Mouse (Mus musculus) CH12F3 (cell line): ENCODE measurements around the gene Mios.

Source experiments
- in situ Hi-C: fragments of 300-500 bp; cut with MboI; formaldehyde crosslinking; loops from 2 replicates; pipeline ENCODE4 v1.14.3; 2020; ENCODE audit warnings: low sequenced_read_pairs

Mios gene

DNA sequence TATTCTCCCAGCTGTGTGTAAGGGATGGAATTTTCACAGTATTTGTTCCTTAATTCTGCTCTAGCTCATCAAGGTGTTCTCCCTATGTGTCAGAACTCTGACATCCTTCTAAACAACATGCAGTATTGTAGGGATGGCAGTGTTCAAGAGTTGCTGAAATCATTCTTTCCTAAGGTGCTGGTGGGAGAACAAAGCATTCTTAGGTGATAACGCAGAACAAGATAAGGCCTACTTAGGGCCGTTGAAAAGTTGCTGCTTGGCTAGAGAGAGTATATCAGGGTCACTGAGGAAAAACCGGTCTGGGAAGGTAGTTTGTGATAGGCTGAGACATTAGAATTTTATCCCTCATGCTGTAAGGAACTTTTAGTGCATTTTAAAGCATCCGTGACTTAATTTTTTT, 67.4 kb downstream of the Mios start:
- in situ Hi-C loops = loop anchor here (10.0 kb wide), 1 partner anchor 68 kb away; no protein-coding TSS in a partner anchor

DNA sequence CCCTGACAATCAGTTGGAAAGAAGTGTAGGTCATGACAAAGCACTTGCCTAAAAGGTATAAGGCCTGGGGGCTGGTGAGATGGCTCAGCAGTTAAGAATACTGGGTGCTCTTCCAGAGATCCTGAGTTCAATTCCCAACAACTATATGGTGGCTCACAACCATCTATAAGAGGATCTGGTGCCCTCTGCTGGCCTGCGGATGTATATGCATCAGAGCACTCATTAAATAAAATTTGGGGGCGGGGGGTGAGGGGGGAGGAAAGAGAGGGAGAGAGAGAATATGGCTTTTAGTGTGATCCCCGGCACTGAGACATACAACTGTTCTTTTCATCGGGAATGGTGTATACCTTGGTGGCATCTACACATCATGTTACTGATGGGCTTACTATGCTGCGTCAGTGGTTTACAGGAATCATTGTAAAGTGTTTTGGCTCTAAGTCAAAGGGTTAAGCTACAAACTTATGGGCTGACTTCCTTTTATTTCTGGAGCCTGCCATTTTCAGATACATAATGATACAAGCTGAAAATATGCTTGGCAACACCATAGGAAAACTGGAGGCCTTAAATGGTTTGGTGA, 69.5 kb downstream of the Mios start:
- in situ Hi-C loops = loop anchor here (10.0 kb wide), 1 partner anchor 66 kb away; no protein-coding TSS in a partner anchor

DNA sequence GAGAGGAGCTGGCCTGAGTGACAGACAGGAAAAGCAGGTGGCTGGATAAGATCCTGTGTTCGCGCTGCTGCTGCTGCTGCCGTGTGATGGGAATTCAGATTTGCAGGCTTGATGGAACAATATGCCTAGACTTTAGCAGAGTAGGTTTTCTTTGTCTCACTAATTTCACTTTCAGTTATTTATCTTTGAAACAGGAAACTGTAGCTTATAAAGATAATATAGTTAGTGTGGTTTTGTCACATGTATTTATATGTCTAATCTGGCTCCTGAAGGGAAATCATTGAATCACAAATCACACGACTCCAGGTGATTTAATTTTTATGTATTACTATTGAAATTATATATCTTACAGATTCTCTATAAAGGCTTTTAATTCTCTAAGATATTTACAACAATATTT, 74.2 kb downstream of the Mios start:
- in situ Hi-C loops = loop anchor here (10.0 kb wide), 1 partner anchor 222 kb away; the partner anchor contains the start of gene Glcci1

DNA sequence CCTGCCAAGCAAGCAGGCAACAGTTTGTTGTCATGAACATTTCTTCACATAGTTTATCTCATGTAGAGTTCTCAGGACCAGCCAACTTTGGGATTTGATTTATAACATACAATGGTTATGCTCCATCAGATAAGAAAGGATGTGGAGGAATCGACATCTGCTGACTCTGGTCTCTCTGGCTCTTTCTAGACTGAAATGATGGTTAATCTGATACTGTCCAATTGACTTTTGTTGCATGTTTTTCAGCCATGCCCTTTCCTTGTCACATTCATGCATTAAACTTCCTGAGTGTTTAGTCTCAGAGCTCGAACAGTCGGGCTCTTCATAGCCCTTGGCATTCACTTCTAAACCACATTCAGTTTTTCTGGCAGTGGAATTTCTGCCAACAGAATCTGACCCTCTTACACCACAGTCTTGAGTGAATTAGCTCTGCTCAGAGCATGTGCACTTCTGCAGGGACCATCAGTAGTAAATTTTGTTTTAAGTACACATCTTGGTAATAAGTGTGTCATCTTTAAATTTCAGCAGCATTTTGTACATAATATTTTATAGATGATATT, 76.5 kb downstream of the Mios start:
- in situ Hi-C loops = loop anchor here (10.0 kb wide), 1 partner anchor 219 kb away; the partner anchor contains the start of gene Glcci1
